Mouse (Mus musculus) lung, postnatal 0 days (tissue): Measurements from ENCODE around the gene Npnt.

Experiments
- CTCF ChIP-seq: IDR thresholded peaks from 2 replicates; pipeline ENCODE4 v1.5.1; 2016; ENCODE audit warnings: antibody characterized with exemption, mild to moderate bottlenecking
- EP300 ChIP-seq: IDR thresholded peaks from 2 replicates; pipeline ENCODE4 v1.6.1; 2016; ENCODE audit warnings: antibody characterized with exemption, mild to moderate bottlenecking, control low read depth

GRCm38 (mm10) chr3:132905224-132905930 lies 44.7 kb downstream of the Npnt start:
- TF ChIP-seq CTCF = no peak
- TF ChIP-seq EP300 = no peak
